Mouse (Mus musculus): ENCODE data around the gene Pdcd1.

DNA sequence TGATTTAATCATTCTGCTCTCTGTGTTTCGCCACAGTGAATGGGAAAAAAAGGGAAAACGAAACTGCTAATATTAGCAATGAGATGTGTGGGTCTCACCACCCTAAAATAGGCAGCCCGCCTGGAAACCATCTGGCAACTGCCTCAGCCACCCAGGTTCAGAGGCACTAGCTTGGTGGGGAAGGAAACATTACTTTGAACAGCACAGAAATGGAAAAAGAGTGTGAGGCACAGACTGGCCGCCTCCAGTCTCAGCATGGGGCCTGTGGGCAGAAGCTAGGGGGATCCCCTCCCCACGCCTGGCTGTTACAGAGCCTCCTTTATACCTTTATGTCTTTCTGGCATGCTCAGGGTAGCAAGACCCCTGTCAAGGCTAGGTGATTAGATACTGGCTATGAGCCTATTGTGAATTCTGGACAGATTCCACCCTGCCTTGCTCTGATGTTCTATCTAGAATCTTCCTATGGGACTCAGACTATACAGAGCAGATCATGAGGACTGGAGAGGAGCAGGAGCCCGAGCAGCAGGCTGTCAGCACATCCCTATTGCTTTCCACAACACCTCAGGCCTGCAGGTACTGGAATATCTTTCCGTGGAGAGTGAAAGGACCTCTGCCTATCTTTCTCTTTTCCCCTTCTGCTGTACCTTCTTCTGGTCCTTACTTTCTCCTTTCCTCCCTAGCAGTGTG is 1.3 kb upstream of the Pdcd1 start:
- TF ChIP-seq POLR2A (IDR thresholded peaks at IDR 0.05; ENCODE audit: insufficient read depth, low read depth, low read length) (no peak), CTCF (IDR thresholded peaks at IDR 0.05) (no peak), EP300 (IDR thresholded peaks at IDR 0.05; ENCODE audit: insufficient read depth, low read depth, low read length) (no peak)
